Mouse (Mus musculus) CH12.LX (cell line): ENCODE results near the gene Cs. TPM values are rescaled to one million over a fixed set of nuclear protein-coding genes. Genes with fewer than 3 reads are reported as not detected.

Experiments
- DNase-seq: peaks from one replicate; pipeline ENCODE4 v3.0.0-alpha.2; 2013; ENCODE audit errors: extremely low read depth
- H3K27ac ChIP-seq: 2 replicates; pipeline ENCODE4 v1.5.1; 2012; ENCODE audit warnings: low read depth, mild to moderate bottlenecking, control low read depth, moderate library complexity; ENCODE audit not compliant: insufficient read depth
- H3K27me3 ChIP-seq: replicated peaks from 2 replicates; pipeline ENCODE3; 2012; ENCODE audit warnings: inconsistent platforms
- H3K36me3 ChIP-seq, 2 experiments: replicated peaks in 1 of 2; 2 replicates each; pipeline versions ENCODE3 to v1.6.1; 2012; ENCODE audit warnings: inconsistent platforms in 1 of 2, low read length in 1 of 2, mild to moderate bottlenecking in 1 of 2, mixed read lengths in 1 of 2, moderate library complexity in 1 of 2; ENCODE audit not compliant: control insufficient read depth in 1 of 2, insufficient read depth in 1 of 2
- H3K4me1 ChIP-seq, 2 experiments: 2 replicates each; pipeline ENCODE4 v1.6.1; 2012; ENCODE audit warnings: inconsistent platforms in 1 of 2, moderate library complexity in 1 of 2; ENCODE audit not compliant: insufficient read depth in 2 of 2, control insufficient read depth in 1 of 2
- H3K4me2 ChIP-seq: 2 replicates; pipeline ENCODE4 v1.6.1; 2012; ENCODE audit warnings: low read depth, mild to moderate bottlenecking, control low read depth; ENCODE audit not compliant: poor library complexity, insufficient read depth, severe bottlenecking
- H3K4me3 ChIP-seq, 3 experiments: fragments of 150-350 bp in 1 of 3; sonication (generic) in 1 of 3; replicated peaks in 1 of 3; 2 replicates each; pipeline versions ENCODE3 to v1.5.1; 2011 to 2012; ENCODE audit warnings: low read depth in 2 of 3, low read length in 2 of 3, mild to moderate bottlenecking in 2 of 3, moderate library complexity in 2 of 3, control low read depth in 1 of 3, improper control_type of control experiment in 1 of 3, inconsistent platforms in 1 of 3, mixed read lengths in 1 of 3; ENCODE audit not compliant: poor library complexity in 1 of 3
- H3K79me2 ChIP-seq: replicated peaks from 2 replicates; pipeline ENCODE4 v1.6.1; 2012; ENCODE audit warnings: mild to moderate bottlenecking, moderate library complexity; ENCODE audit not compliant: control insufficient read depth, poor library complexity, insufficient read depth, severe bottlenecking; ENCODE audit errors: extremely low read depth
- H3K9ac ChIP-seq: 2 replicates; pipeline ENCODE4 v1.6.1; 2012; ENCODE audit warnings: low read depth, mild to moderate bottlenecking, control low read depth, moderate library complexity; ENCODE audit not compliant: insufficient read depth
- H3K9me3 ChIP-seq: replicated peaks from 2 replicates; pipeline ENCODE3; 2012; ENCODE audit warnings: low read length, inconsistent platforms, mixed read lengths
- BHLHE40 ChIP-seq: IDR thresholded peaks from 2 replicates; pipeline ENCODE4 v1.6.1; 2011; ENCODE audit warnings: mild to moderate bottlenecking, low read depth, low read length, improper control_type of control experiment
- ELF1 ChIP-seq: IDR thresholded peaks from 2 replicates; pipeline ENCODE4 v1.6.1; 2014; ENCODE audit warnings: low read depth, mild to moderate bottlenecking, inconsistent platforms, low read length, improper control_type of control experiment
- EP300 ChIP-seq: IDR thresholded peaks from 2 replicates; pipeline ENCODE4 v1.6.1; 2011; ENCODE audit warnings: low read length, improper control_type of control experiment
- GABPA ChIP-seq: IDR thresholded peaks from 2 replicates; pipeline ENCODE4 v1.6.1; 2012; ENCODE audit warnings: low read depth, low read length, improper control_type of control experiment, inconsistent platforms; ENCODE audit not compliant: insufficient replicate concordance
- HCFC1 ChIP-seq: IDR thresholded peaks from 2 replicates; pipeline ENCODE4 v1.6.1; 2012; ENCODE audit warnings: low read depth, mild to moderate bottlenecking, inconsistent platforms, low read length, improper control_type of control experiment
- IRF4 ChIP-seq: IDR thresholded peaks from 2 replicates; pipeline ENCODE4 v1.6.1; 2014; ENCODE audit warnings: low read depth, mild to moderate bottlenecking, inconsistent platforms, low read length, improper control_type of control experiment
- MAFK ChIP-seq: IDR thresholded peaks from 2 replicates; pipeline ENCODE4 v1.6.1; 2011; ENCODE audit warnings: low read length, improper control_type of control experiment; ENCODE audit not compliant: insufficient replicate concordance
- MAX ChIP-seq: IDR thresholded peaks from 2 replicates; pipeline ENCODE4 v1.6.1; 2011; ENCODE audit warnings: low read length, improper control_type of control experiment
- MAZ ChIP-seq: IDR thresholded peaks from 2 replicates; pipeline ENCODE4 v1.6.1; 2012; ENCODE audit warnings: low read depth, mild to moderate bottlenecking, inconsistent platforms, low read length, improper control_type of control experiment, moderate library complexity
- MEF2A ChIP-seq: IDR thresholded peaks from 2 replicates; pipeline ENCODE4 v1.6.1; 2014; ENCODE audit warnings: low read depth, mild to moderate bottlenecking, inconsistent platforms, low read length, improper control_type of control experiment, borderline replicate concordance
- MXI1 ChIP-seq: IDR thresholded peaks from 2 replicates; pipeline ENCODE4 v1.6.1; 2011; ENCODE audit warnings: mild to moderate bottlenecking, low read depth, low read length, improper control_type of control experiment
- NELFE ChIP-seq: IDR thresholded peaks from 2 replicates; pipeline ENCODE4 v1.6.1; 2011; ENCODE audit warnings: low read depth, low read length, improper control_type of control experiment
- NRF1 ChIP-seq: IDR thresholded peaks from 2 replicates; pipeline ENCODE4 v1.6.1; 2014; ENCODE audit warnings: low read depth, mild to moderate bottlenecking, inconsistent platforms, low read length, improper control_type of control experiment, moderate library complexity
- POLR2AphosphoS2 ChIP-seq: IDR thresholded peaks from 2 replicates; pipeline ENCODE4 v1.6.1; 2011; ENCODE audit warnings: low read depth, low read length, improper control_type of control experiment
- TBP ChIP-seq: conservative IDR thresholded peaks from 2 replicates; pipeline ENCODE4 v1.6.1; 2011; ENCODE audit warnings: low read depth, low read length, improper control_type of control experiment
- UBTF ChIP-seq: IDR thresholded peaks from 2 replicates; pipeline ENCODE4 v1.6.1; 2012; ENCODE audit warnings: low read depth, mild to moderate bottlenecking, inconsistent platforms, low read length, improper control_type of control experiment, moderate library complexity
- USF2 ChIP-seq: conservative IDR thresholded peaks from 2 replicates; pipeline ENCODE4 v1.6.1; 2011; ENCODE audit warnings: low read depth, low read length, improper control_type of control experiment
- ZC3H11A ChIP-seq: IDR thresholded peaks from 2 replicates; pipeline ENCODE4 v1.6.1; 2012; ENCODE audit warnings: low read depth, mild to moderate bottlenecking, inconsistent platforms, low read length, improper control_type of control experiment
- ZMIZ1 ChIP-seq: IDR thresholded peaks from 2 replicates; pipeline ENCODE4 v1.6.1; 2012; ENCODE audit warnings: low read depth, mild to moderate bottlenecking, inconsistent platforms, low read length, improper control_type of control experiment
- dilution Hi-C: fragments of 300-500 bp; cut with MboI; formaldehyde crosslinking; loops from 2 replicates; pipeline ENCODE4 v1.14.3; 2020; ENCODE audit warnings: low sequenced_read_pairs; ENCODE audit not compliant: extremely low pct_unique_long_range_greater_than_20kb, extremely low pct_ligation_motif_present
- in situ Hi-C: fragments of 300-500 bp; cut with MboI; formaldehyde crosslinking; loops from 3 replicates; pipeline ENCODE4 v1.14.3; 2019; ENCODE audit warnings: low sequenced_read_pairs, low pct_ligation_motif_present, low pct_unique_long_range_greater_than_20kb, mixed read lengths
- polyA plus RNA-seq: library from polyadenylated mRNA; unstranded; fragments of >175 nt; gene quantifications from 2 replicates; pipeline ENCODE4 v1.2.1, GENCODE M21; 2012; ENCODE audit warnings: low read depth; ENCODE audit not compliant: insufficient read length
- total RNA-seq, 2 experiments: library from RNA; depleted of rRNA; stranded (reverse); fragments of 300-350 nt in 1 of 2; fragments of >200 nt in 1 of 2; gene quantifications; 2 replicates each; pipeline ENCODE4 v1.2.3; 2012 to 2014

Gene Cs
- total and polyA plus RNA-seq, 3 experiments: 131 to 240 (median 145) TPM

- no peak overlapping the region for H3K9ac ChIP-seq
Observed at GRCm38 (mm10) chr10:128310902-128311301, 26.6 kb upstream of the Cs start.

DNA sequence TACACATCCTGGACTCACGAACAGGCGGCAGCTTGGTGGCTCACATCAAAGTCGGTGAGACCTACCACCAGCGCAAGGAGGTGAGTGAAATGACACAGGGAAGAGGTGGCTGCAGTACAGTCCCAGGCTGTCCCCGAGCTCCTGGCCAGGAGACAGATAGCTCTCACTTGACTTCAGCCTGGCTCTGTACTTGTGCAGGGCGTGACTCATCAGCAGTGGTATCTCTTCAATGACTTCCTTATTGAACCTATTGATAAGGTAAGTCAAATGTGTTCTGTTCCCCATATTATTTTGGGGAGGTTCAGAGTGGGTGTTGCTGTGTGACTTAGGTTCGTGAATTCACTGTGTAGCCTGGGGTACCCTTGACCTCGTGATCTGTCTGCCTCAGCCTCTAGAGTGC lies 22.0 kb upstream of the Cs start:
- Histone ChIP-seq H3K79me2 (no peaks in the 10 kb centered on the region), H3K4me2 (no peak overlapping the region), H3K4me3 (no peak overlapping the region), H3K36me3 (peaks cover 70 to 87% of the 10 kb centered on the region in 2 experiments), H3K27ac (no peak overlapping the region), H3K4me1 (peaks cover 0 to 6% of the 10 kb centered on the region in 2 experiments; a peak in 1 of 4 replicates), H3K9ac (no peak overlapping the region), H3K9me3 (no peaks in the 10 kb centered on the region), H3K27me3 (no peaks in the 10 kb centered on the region)
- no peak for TF ChIP-seq UBTF
- TF ChIP-seq TBP: no peak
- in situ Hi-C loops (no loop called here), dilution Hi-C loops (no loop called here)
- DNase-seq: no peak

More at GRCm38 (mm10) chr10:128310902-128311301, 26.6 kb upstream of the Cs start:
- TF ChIP-seq ELF1 (no peak), ZMIZ1 (no peak), MXI1 (no peak), MAZ (no peak), HCFC1 (no peak), BHLHE40 (no peak), ZC3H11A (no peak), GABPA (no peak), MAX (no peak), MAFK (no peak), NELFE (no peak), IRF4 (no peak)
- dilution Hi-C loops (no loop called here), in situ Hi-C loops (no loop called here)
- Histone ChIP-seq H3K4me3 (no peak overlapping the region), H3K9me3 (no peaks in the 10 kb centered on the region), H3K27me3 (no peaks in the 10 kb centered on the region), H3K4me2 (no peak overlapping the region), H3K27ac (no peak overlapping the region), H3K36me3 (peaks cover 37 to 80% of the 10 kb centered on the region in 2 experiments), H3K79me2 (no peaks in the 10 kb centered on the region), H3K4me1 (peaks cover 10 to 25% of the 10 kb centered on the region in 2 experiments)
- no peak for DNase-seq

- no peaks in the 10 kb centered on the region for H3K9me3 ChIP-seq
- no peaks in the 10 kb centered on the region for H3K27me3 ChIP-seq
- peaks cover 3% of the 10 kb centered on the region for H3K79me2 ChIP-seq
- no peak overlapping the region; the same call in 1 of the 2 replicates for H3K27ac ChIP-seq
- peak overlapping the region; percentile 93 for H3K9ac ChIP-seq
- H3K4me3 ChIP-seq: peak overlapping the region; percentile 41 to 86 (median 64)
- peaks cover 6 to 15% of the 10 kb centered on the region in 2 experiments for H3K4me1 ChIP-seq
- peak overlapping the region; percentile 60 for H3K4me2 ChIP-seq
- DNase-seq: no peak
- dilution Hi-C loops (no loop called here), in situ Hi-C loops (no loop called here)
- TF ChIP-seq BHLHE40 (no peak), POLR2AphosphoS2 (peak; percentile 9; the same call in 1 of the 2 replicates), USF2 (no peak), MAX (no peak), NRF1 (no peak), MEF2A (no peak), EP300 (no peak)
- TF ChIP-seq, all 38 proteins: peak for 1
- H3K36me3 ChIP-seq: peaks cover 43 to 60% of the 10 kb centered on the region in 2 experiments
Observed at GRCm38 (mm10) chr10:128321641-128322040, 15.9 kb upstream of the Cs start.
